Mouse (Mus musculus): ENCODE measurements around the gene Hmgb1.

GRCm38 (mm10) chr5:149113439-149113838 lies 70.8 kb downstream of the Hmgb1 start:
- TF ChIP-seq CTCF (IDR thresholded peaks at IDR 0.05; ENCODE audit: control insufficient read depth, insufficient read depth, low read length) = no peak
- TF ChIP-seq POLR2A (IDR thresholded peaks at IDR 0.05; ENCODE audit: borderline replicate concordance, control insufficient read depth, low read depth, low read length) = no peak

Measured in bone marrow, adult 2 months (tissue).